Mouse (Mus musculus): Measurements from ENCODE around the gene Gbgt1.
"Not testable (repeated sequence)": the region's sequence is repeated elsewhere in the genome, so short reads cannot be mapped to it uniquely, and the experiment has no call there.

The Gbgt1 gene

GRCm38 (mm10) chr2:28502987-28503386 lies 6.3 kb downstream of the Gbgt1 start:
- DNase-seq (ENCODE audit: low read depth) = no peak

DNA sequence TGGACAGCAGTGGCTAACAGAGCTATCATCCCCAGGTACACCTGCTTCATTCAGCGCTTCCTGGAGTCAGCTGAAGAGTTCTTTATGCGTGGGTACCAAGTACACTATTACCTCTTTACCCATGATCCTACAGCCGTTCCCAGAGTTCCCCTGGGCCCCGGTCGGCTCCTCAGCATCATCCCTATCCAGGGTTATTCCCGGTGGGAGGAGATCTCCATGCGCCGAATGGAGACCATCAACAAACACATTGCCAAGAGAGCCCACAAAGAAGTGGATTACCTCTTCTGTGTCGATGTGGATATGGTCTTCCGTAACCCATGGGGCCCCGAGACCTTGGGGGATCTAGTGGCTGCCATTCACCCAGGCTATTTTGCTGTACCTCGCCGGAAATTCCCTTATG lies 8.0 kb downstream of the Gbgt1 start:
- no peak for DNase-seq (ENCODE audit: low read depth)

DNA sequence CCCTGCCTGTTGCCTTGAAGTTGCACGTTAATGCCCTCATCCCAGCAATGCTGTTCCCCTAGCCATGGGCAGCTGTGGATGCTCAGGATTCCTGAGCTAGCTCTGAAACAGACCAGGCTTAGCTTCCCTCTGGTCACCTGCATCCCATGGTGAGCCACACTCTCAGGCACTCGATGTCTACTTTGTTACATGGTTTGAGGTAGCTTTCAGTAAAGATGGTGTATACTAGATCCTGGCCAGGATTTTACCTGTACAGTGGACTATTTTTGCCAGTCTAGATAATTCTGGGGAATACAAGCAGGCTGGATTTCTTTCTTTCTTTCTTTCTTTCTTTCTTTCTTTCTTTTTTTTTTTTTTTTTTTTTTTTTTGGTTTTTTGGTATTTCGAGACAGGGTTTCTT lies 9.1 kb downstream of the Gbgt1 start, which contains the start of gene Gm10134:
TSS of gene Gm10134 (plus strand) at position 301 of the 400 bp plus-strand sequence.
- no peak for DNase-seq (ENCODE audit: low read depth)

GRCm38 (mm10) chr2:28506291-28506690 lies 9.6 kb downstream of the Gbgt1 start:
- DNase-seq (ENCODE audit: low read depth) = no peak

DNA sequence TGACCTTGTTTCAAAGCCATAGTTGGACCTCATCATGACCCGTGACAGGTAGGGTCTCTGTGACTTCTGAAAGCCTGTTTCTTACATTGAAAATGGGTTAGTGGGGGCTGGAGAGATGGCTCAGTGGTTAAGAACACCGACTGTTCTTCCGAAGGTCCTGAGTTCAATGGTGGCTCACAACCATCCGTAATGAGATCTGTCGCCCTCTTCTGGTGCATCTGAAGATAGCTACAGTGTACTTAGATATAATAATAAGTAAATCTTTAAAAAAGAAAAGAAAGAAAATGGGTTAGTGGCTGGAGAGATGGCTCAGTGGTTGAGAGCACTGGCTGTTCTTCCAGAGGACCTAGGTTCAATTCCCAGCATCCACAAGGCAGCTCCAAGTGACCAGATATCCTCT lies 14.9 kb downstream of the Gbgt1 start:
- DNase-seq (ENCODE audit: low read depth) = not testable (repeated sequence)

DNA sequence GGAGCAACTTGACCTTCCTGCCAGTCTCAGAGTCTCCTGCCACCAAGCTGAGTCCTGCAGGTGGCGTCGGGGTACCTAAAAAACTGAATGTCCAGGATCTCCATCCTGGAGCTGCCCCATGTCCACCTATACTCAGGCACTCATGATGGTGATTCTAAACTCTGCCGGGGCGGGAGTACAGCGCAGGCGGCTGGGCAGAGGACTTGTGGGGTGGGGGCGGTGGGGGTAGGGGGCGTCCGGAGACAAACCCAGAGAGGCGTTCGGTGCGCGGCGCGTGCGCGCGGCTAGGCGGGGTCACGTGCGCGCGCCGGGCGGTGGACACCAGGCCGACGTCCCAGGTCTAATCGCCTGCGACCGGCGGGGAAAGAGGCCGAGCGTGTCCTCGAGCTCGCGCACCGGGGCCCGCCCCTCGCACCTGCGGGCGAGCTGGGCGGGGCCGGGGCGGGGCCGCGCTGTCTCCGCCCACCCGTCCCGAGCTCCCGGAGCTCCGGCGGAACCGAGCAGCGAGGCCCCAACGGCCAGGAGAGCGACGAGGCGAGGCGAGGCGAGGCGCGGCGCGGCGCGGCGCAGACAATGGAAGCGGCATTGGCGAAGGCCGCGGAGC lies 16.2 kb downstream of the Gbgt1 start, which contains the start of gene Ralgds:
TSS of gene Ralgds (plus strand) at position 328 of the 604 bp plus-strand sequence.
- DNase-seq (ENCODE audit: low read depth) = no peak

- DNase-seq (ENCODE audit: low read depth) = no peak
These were observed 17.0 kb downstream of the Gbgt1 start for GRCm38 (mm10) chr2:28513431-28514370.

- peak; percentile 63 for DNase-seq (ENCODE audit: low read depth)
These were observed 17.8 kb downstream of the Gbgt1 start for GRCm38 (mm10) chr2:28514489-28514888.

DNA sequence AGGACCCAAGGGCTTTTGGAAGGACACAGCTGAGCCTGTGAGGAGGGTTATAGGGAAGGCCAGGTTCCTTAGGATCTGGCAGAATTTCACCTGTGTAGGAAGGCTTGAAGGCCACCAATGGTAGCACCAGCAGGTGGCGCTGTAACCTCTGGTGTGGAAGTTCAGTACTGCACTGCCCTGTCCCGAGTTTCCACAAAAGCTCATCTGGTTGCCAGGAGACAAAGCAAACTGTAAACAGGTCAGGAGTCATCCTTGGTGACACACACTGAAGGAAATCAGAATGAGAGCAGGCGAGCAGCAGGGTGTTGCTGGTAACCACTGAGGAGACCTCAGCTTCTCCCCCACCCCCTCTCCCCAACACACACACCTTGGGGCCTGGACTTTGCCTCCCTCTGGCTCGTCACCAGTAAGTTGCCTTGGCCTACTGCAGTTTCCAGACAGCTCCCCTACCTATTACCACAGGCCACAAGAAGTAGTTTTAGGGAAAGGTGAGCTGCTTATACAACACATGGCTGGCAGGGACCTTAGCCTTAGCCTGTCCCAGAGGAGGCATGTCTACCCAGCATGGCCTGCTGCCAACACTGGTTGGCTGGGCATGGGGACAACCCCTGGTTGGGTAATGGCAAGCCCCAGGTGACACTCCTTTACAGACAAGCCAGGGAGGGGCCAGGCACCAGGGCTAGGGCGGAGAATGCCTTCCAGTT lies 20.7 kb downstream of the Gbgt1 start:
- peak; percentile 75 for DNase-seq (ENCODE audit: low read depth)

DNA sequence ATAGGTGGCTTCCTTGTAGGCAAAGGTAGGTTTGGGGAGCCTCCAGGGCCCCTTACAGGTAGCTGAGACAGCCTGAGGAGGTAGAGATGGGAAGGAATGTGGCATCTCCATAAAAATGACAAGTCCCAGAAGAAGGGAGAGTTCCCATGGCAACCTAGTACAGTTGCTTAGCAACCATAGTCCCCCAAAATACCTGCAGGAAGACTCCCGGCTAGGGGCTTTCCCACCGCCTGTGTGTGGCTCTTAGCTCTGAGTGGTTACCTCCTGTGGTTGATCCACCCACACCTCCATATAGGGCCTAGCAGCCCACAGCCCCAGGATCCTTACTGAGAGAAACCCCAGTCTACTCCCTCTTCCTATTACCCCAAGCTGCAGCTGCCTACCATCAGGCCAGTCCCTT lies 21.5 kb downstream of the Gbgt1 start:
- DNase-seq (ENCODE audit: low read depth) = no peak

- DNase-seq (ENCODE audit: low read depth) = no peak
These were observed 23.9 kb downstream of the Gbgt1 start for GRCm38 (mm10) chr2:28520581-28520980.

- DNase-seq (ENCODE audit: low read depth) = no peak
These were observed 25.0 kb downstream of the Gbgt1 start for GRCm38 (mm10) chr2:28521571-28522151.

GRCm38 (mm10) chr2:28522166-28522565 lies 25.5 kb downstream of the Gbgt1 start:
- DNase-seq (ENCODE audit: low read depth) = no peak

- no peak for DNase-seq (ENCODE audit: low read depth)
These were observed 27.0 kb downstream of the Gbgt1 start for GRCm38 (mm10) chr2:28523643-28524117.

DNA sequence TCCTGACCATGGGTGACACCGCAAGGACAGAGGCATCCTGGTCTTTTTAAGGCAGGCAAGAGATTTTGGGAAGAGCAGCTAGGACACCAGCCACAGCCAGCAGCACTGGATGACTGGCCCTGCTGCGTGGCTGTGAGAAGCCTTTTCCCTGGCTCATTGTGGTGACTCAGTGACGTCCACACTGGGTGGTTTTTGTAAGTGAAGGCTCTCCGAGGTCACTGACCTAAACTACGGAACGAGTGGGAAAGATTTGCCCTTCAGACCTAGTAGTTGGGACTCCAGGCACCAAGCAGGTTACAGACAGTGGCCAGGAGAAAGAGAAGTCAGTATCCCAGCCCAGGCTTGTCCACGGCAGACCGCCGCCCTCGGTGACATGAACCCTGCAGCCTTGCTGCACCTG lies 27.7 kb downstream of the Gbgt1 start:
- DNase-seq (ENCODE audit: low read depth) = no peak

GRCm38 (mm10) chr2:28525219-28525942 lies 28.7 kb downstream of the Gbgt1 start:
- DNase-seq (ENCODE audit: low read depth) = no peak

GRCm38 (mm10) chr2:28525943-28526876 lies 29.5 kb downstream of the Gbgt1 start:
- DNase-seq (ENCODE audit: low read depth) = no peak

DNA sequence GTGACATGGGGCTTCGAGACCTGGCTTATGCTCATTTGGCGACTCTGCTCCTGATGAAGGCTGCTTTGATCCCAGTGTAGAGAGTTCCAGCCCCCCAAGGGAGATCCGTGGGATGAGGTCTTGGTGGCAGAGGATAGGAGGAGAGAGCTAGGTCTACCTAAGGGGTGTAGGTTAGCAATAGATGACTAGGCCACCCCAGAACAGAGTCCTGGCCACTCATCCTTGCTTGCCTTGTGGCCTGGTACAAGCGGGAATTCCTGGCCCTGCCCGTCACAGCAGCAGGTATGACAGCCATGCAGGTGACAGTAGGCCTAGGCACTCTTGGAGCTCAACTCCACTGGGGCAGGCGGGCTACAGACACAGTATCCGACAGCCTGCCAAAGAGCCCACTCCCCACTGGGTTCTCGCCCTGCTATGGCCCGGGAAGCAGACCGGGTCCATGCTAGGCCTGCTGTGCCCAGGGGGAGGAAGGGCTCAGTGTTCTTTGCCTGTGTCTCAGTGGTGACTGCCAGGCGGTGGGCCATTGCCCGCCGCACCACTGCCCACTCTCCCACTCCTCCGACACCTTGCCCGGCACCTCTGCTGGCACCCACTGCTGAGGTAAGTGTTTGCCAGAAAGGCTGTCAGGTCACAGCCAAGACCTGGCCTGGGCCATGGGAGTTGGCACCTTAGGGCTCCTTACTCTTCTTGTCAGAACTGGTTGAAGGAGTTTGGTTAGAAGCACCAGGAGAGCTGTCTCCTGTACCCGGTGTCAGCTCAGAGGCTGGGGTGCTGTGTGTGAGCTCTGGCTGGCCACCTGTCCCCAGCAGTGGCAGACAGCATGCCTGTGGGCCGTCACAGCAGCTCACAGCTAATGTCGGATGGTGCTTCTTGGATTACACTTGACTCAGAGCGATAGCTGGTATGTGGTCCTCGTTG lies 31.0 kb downstream of the Gbgt1 start:
- DNase-seq (ENCODE audit: low read depth) = no peak

- no peak for DNase-seq (ENCODE audit: low read depth)
These were observed 31.7 kb downstream of the Gbgt1 start for GRCm38 (mm10) chr2:28528354-28528730.

All from c-Kit-positive CD71-positive TER-119-negative erythroid progenitor cells, embryonic 14.5 days (primary cell).